Mouse (Mus musculus): ENCODE measurements around the gene Il21r. TPM values are rescaled to one million over a fixed set of nuclear protein-coding genes. Genes with fewer than 3 reads are reported as not detected.

Il21r gene
- polyA plus RNA-seq, 1 experiment, result 0.25 TPM

DNA sequence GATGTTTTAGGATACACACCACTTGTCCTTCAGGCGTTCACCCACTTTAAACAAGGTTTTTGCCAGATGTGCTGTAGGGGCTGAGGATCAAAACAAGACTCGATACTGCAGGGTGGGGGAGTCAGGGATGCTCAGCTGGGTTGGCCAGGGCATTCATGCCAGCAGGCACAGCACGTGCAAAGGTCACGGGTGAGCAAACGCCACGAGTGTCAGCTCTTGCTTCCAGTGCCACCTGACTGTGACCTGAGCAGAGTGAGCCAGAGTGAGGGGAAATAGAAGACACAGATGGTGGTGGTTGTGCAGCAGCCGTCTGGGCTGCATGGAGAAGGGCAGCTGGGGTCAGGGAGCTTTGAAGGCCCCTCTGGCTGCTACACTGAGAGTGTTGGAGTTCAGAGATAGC is 22.6 kb downstream of the Il21r start:
- Histone ChIP-seq H3K27ac (ENCODE audit: insufficient read depth, low read length) (no peak overlapping the region), H3K4me3 (ENCODE audit: insufficient read depth, low read length) (no peak overlapping the region), H3K4me1 (ENCODE audit: control insufficient read depth, insufficient read depth, low read length) (no peaks in the 10 kb centered on the region)
- TF ChIP-seq CTCF (IDR thresholded peaks at IDR 0.05; ENCODE audit: borderline replicate concordance, insufficient read depth, low read length), result no peak
- TF ChIP-seq POLR2A (IDR thresholded peaks at IDR 0.05; ENCODE audit: low read depth, low read length), result no peak

DNA sequence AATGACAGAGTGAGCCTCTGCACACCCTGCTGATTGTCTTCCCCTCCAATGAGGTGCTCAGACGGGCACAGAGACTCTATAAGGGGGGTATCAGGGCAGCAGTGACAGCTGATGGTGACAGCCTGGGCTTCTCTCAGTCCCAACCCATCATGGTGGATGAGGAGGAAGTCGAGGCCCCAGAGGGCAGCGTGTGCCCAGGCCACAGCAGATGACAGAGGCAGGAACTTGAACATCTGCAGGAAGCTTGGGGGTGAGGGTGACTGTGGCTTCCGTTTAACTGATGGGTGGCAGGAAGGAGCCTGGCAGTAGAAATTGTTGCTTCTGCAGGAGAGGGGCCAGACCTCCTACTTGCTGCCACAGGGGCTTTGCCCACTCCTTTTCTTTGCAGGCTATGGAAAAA is 27.1 kb downstream of the Il21r start:
- Histone ChIP-seq H3K4me1 (ENCODE audit: control insufficient read depth, insufficient read depth, low read length) (no peaks in the 10 kb centered on the region), H3K27ac (ENCODE audit: insufficient read depth, low read length) (no peak overlapping the region), H3K4me3 (ENCODE audit: insufficient read depth, low read length) (no peak overlapping the region)
- TF ChIP-seq POLR2A (IDR thresholded peaks at IDR 0.05; ENCODE audit: low read depth, low read length) (no peak), CTCF (IDR thresholded peaks at IDR 0.05; ENCODE audit: borderline replicate concordance, insufficient read depth, low read length) (no peak)

DNA sequence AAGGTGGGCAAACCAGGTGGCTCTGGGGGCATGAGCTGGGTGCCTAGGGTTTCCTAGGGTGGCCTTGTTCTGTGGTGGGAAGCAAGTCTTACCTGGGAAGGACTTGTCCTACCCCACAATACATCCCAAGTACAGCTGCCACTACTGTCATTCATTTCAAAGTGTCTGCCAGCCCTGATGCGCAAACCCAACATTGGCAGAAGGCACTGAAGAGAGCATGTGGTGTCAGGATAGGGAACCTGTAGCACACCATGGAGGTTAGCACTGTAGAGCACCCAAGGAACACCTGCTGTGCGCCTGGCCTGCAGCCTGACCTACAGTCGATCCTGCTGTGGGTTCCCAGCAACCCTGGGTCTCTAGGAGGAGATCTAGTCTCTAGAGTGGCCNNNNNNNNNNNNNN is 27.8 kb downstream of the Il21r start:
- Histone ChIP-seq H3K4me3 (ENCODE audit: insufficient read depth, low read length) (no peak overlapping the region), H3K27ac (ENCODE audit: insufficient read depth, low read length) (no peak overlapping the region), H3K4me1 (ENCODE audit: control insufficient read depth, insufficient read depth, low read length) (no peaks in the 10 kb centered on the region)
- TF ChIP-seq CTCF (IDR thresholded peaks at IDR 0.05; ENCODE audit: borderline replicate concordance, insufficient read depth, low read length), result no peak
- no peak for TF ChIP-seq POLR2A (IDR thresholded peaks at IDR 0.05; ENCODE audit: low read depth, low read length)

DNA sequence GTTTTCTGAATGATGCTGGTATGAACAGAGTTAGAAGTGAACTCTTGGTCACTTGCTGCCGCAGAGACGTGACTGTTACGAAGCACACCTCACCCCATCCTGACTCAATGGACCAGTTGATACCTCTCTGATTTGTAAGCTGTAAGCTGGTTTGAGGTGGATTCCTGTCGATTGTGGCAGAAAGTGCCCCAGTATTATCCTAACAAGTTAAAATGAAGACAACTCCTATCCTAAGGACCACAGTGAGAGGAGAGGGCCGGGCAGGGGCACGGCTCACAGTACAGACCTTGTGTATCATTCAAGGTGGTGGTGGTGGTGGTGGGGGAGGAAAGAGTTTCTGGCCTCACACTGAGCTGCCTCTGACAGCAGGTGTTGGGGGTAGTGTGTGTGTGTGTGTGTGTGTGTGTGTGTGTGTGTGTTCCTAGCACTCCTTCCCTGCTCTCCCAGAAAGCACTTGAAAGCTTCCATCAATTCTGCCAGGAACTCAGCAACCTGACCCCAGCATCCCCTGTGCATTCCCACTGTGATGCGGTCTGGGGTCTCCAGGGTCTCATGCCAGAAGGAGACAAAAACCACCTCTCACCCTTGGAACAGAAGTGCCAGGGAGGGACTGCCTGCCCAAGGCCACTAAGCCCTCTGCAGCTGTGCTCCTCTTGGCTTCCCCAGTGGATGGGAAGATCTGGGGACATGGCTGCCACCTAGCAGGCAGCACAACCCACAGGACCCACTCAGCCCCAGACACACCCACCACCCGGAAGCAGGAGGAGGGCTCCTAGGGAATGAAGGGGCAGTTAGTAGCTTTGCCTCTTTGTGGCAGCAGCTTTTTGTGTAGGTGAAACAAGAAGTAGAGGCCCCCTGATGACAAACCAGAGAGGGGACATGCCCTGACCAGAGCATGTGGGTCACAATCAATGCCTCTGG is 34.3 kb downstream of the Il21r start:
- Histone ChIP-seq H3K4me1 (ENCODE audit: control insufficient read depth, insufficient read depth, low read length) (no peaks in the 10 kb centered on the region), H3K27ac (ENCODE audit: insufficient read depth, low read length) (no peak overlapping the region), H3K4me3 (ENCODE audit: insufficient read depth, low read length) (no peak overlapping the region)
- no peak for TF ChIP-seq POLR2A (IDR thresholded peaks at IDR 0.05; ENCODE audit: low read depth, low read length)
- no peak for TF ChIP-seq CTCF (IDR thresholded peaks at IDR 0.05; ENCODE audit: borderline replicate concordance, insufficient read depth, low read length)

DNA sequence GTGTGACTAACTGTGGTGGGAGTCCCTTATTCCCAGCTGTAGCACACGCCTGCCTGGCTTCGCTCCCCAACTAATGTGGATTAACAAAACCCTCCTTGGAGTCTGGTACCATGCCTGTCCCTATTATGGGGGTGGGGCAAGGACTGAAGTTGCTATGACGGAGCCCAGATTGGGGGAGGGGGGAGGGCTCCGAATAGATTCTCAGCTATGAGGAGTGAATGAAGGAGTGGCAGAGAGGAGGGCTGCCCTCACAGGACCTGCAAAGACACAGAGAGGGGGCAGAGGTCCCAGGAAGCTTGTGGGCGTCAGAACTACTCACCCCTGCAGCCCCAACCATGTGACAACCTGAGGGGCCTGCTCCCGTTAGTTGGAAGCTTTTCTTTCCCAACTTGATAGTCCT is 35.1 kb downstream of the Il21r start:
- H3K4me1 ChIP-seq (ENCODE audit: control insufficient read depth, insufficient read depth, low read length), result no peaks in the 10 kb centered on the region
- H3K27ac ChIP-seq (ENCODE audit: insufficient read depth, low read length), result no peak overlapping the region
- no peak overlapping the region for H3K4me3 ChIP-seq (ENCODE audit: insufficient read depth, low read length)
- TF ChIP-seq CTCF (IDR thresholded peaks at IDR 0.05; ENCODE audit: borderline replicate concordance, insufficient read depth, low read length), result no peak
- TF ChIP-seq POLR2A (IDR thresholded peaks at IDR 0.05; ENCODE audit: low read depth, low read length), result no peak

DNA sequence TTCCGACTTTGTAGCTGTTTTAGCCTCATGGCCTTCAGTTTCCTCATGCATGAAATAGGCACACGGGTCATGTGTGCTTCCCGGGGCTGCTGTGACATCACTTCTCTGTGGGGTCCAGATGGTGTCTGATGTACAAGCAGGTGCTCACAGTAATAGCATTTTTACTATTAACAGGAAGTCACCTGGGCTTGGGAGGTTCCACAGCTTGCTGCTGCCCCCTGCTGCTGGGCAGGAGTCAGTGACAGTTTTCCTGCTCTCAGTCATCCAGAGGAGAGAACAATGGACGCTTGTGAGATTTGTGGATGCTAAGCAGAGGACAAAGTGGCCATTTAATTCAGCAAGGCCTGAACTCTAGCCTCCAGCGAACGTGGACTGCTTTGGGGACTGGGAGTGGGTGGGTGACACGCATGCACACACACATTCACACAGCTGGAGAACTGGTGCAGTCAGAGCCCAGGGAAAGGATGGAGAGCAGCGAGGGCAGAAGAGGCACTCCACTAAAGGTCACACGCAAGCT is 35.7 kb downstream of the Il21r start:
- H3K27ac ChIP-seq (ENCODE audit: insufficient read depth, low read length), result no peak overlapping the region
- H3K4me3 ChIP-seq (ENCODE audit: insufficient read depth, low read length), result no peak overlapping the region
- no peak for TF ChIP-seq POLR2A (IDR thresholded peaks at IDR 0.05; ENCODE audit: low read depth, low read length)
- peak; percentile 86 for TF ChIP-seq CTCF (IDR thresholded peaks at IDR 0.05; ENCODE audit: borderline replicate concordance, insufficient read depth, low read length)

DNA sequence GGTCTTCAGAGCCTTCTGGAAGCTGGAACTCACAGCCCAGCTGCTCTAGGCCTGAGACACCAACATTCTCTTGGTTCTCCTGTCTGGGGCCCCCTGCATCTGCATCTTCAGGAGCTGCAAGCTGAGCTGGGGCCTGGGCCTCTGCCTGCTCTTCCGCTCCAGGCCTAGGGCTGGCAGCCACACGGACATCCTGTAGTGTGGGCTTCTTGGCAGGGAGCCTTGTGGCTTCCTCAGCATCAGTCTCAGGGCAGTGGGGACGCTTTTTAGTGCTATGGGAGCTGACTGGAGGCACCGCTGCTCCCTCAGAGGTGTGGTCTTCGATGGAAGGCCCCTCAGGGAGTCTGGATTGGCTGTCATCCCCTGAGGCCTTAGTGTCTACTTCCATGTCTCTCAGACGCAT is 40.7 kb downstream of the Il21r start:
- H3K27ac ChIP-seq (ENCODE audit: insufficient read depth, low read length), result no peak overlapping the region
- no peaks in the 10 kb centered on the region for H3K4me1 ChIP-seq (ENCODE audit: control insufficient read depth, insufficient read depth, low read length)
- H3K4me3 ChIP-seq (ENCODE audit: insufficient read depth, low read length), result no peak overlapping the region
- TF ChIP-seq POLR2A (IDR thresholded peaks at IDR 0.05; ENCODE audit: low read depth, low read length) (no peak), CTCF (IDR thresholded peaks at IDR 0.05; ENCODE audit: borderline replicate concordance, insufficient read depth, low read length) (no peak)

More for the DNA sequence above, 35.7 kb downstream of the Il21r start:
- H3K4me1 ChIP-seq (ENCODE audit: control insufficient read depth, insufficient read depth, low read length), result no peaks in the 10 kb centered on the region

DNA sequence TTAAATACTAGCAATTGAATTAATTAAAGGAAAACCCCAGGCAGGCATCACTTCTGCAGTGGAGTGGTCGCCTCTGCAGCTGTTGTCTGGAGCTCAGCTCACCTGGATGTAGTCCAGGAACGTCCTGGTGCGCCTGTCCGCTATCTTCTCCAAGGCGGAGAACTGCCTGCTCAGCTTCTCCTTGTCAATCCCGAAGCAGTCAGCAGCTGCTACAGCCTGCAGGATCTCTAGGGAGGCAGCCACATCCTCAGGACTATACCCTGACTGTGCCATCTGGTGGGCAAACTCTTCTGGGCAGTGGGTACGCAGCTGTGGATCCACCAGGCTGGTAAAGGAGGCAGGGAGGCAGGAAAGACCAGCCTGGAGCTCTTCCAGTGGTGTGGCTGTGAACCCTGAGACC is 42.2 kb downstream of the Il21r start:
- Histone ChIP-seq H3K27ac (ENCODE audit: insufficient read depth, low read length) (no peak overlapping the region), H3K4me3 (ENCODE audit: insufficient read depth, low read length) (no peak overlapping the region), H3K4me1 (ENCODE audit: control insufficient read depth, insufficient read depth, low read length) (no peaks in the 10 kb centered on the region)
- TF ChIP-seq POLR2A (IDR thresholded peaks at IDR 0.05; ENCODE audit: low read depth, low read length) (no peak), CTCF (IDR thresholded peaks at IDR 0.05; ENCODE audit: borderline replicate concordance, insufficient read depth, low read length) (no peak)

DNA sequence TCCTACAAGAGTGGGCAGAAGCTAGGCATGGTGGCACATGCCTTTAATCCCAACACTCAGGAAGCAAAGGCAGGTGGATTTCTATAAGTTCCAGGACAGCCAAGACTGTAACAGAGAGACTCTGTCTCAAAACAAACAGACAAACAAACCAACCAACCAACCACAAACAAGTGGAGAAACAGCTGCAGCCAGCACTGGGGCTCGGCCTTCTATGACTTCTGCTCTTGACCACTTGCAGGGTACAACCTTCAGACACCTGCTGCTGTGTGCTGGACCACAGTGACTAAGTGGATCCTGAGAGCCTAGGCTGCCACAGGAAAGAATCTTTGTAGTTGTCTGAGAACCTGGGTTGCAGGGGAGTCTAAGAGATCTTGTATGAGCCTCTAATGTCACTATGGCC is 45.8 kb downstream of the Il21r start:
- no peaks in the 10 kb centered on the region for H3K4me1 ChIP-seq (ENCODE audit: control insufficient read depth, insufficient read depth, low read length)
- H3K4me3 ChIP-seq (ENCODE audit: insufficient read depth, low read length), result no peak overlapping the region
- H3K27ac ChIP-seq (ENCODE audit: insufficient read depth, low read length), result no peak overlapping the region
- TF ChIP-seq CTCF (IDR thresholded peaks at IDR 0.05; ENCODE audit: borderline replicate concordance, insufficient read depth, low read length), result no peak
- no peak for TF ChIP-seq POLR2A (IDR thresholded peaks at IDR 0.05; ENCODE audit: low read depth, low read length)

DNA sequence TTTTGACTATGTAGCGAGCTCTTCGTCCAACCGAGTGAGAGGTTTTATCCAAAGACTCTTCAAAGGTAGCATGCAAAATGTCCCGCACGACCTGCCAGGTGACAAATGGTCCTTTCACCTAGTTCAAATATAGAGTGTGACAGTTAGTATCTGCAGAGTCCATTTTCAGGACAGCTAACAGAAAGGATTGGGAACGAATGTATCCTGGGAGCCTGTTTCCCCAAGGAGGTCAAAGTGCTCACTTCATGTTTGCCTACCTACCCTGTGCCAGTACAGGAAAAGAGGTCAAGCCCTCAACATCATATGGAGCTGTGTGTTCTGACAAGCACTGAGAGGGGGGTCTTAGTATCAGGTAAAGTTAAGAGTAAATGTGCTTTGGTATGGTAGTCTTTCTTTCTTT is 54.3 kb downstream of the Il21r start:
- Histone ChIP-seq H3K4me1 (ENCODE audit: control insufficient read depth, insufficient read depth, low read length) (no peaks in the 10 kb centered on the region), H3K4me3 (ENCODE audit: insufficient read depth, low read length) (no peak overlapping the region), H3K27ac (ENCODE audit: insufficient read depth, low read length) (no peak overlapping the region)
- no peak for TF ChIP-seq POLR2A (IDR thresholded peaks at IDR 0.05; ENCODE audit: low read depth, low read length)
- TF ChIP-seq CTCF (IDR thresholded peaks at IDR 0.05; ENCODE audit: borderline replicate concordance, insufficient read depth, low read length), result no peak

All from embryonic fibroblast, embryonic 13.5 days (primary cell).